Mouse (Mus musculus) right cerebral cortex, postnatal 10 days (tissue): ENCODE measurements at regions not wholly inside any gene's neighbourhood (a gene's known extent, or its start where the extent isn't known, plus 50 kb on each side); places are given as distances from the start of the nearest gene placed in this dataset.

ENCODE experiments used
- DNase-seq, 2 experiments: peaks; one replicate each; pipeline ENCODE4 v3.0.0; 2021; ENCODE audit warnings: low spot score in 2 of 2

DNA sequence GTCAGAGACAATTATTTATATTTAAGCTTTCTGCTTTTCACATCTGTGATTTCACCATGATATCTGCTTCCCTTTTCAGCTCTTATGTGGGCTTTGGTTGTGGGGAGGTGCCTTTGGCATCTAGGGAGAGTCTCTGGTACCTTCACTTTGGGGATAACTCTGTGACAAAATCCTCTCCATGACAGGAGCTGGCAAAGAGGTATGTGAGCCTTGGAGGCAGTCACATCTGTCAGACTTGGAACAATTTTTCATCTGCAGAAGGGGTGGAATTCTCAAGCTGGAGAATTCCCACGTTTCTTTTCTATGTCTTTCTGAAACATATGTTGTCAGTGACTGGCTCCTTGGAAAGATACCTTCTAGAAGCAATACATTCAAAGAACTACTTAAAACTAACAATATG, 312.2 kb upstream of the Nrg3 start:
- DNase-seq: peak; percentile 22 to 28

DNA sequence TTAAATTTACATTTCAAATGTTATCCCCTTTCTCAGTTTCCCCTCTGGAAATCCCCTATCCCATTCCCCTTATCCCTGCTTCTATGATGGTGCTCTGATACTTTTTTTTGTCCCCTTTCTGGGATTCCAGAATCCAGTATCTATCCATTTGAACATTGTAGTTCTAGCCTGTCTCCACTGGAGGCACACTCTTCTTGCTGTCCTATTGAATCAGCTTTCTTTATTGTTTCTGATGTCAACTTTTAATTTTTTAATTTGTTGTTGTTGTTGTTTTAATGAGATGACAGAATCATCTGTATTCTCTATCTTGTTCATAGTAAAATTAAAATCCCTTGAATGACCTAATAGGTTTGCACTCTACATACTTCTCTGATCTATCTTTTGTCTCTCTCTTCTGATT, 309.0 kb upstream of the Nrg3 start:
- DNase-seq: no peak

GRCm38 (mm10) chr14:39768101-39768500, 295.2 kb upstream of the Nrg3 start:
- DNase-seq: no peak
